Mouse (Mus musculus) c-Kit-positive CD71-positive TER-119-negative erythroid progenitor cells, embryonic 14.5 days (primary cell): ENCODE results near the gene Gm28041.
"Not testable (repeated sequence)": the region's sequence is repeated elsewhere in the genome, so short reads cannot be mapped to it uniquely, and the experiment has no call there.

Source experiments
- DNase-seq: peaks from one replicate; pipeline ENCODE4 v3.0.0-alpha.2; 2013; ENCODE audit warnings: low read depth

Gm28041 gene

DNA sequence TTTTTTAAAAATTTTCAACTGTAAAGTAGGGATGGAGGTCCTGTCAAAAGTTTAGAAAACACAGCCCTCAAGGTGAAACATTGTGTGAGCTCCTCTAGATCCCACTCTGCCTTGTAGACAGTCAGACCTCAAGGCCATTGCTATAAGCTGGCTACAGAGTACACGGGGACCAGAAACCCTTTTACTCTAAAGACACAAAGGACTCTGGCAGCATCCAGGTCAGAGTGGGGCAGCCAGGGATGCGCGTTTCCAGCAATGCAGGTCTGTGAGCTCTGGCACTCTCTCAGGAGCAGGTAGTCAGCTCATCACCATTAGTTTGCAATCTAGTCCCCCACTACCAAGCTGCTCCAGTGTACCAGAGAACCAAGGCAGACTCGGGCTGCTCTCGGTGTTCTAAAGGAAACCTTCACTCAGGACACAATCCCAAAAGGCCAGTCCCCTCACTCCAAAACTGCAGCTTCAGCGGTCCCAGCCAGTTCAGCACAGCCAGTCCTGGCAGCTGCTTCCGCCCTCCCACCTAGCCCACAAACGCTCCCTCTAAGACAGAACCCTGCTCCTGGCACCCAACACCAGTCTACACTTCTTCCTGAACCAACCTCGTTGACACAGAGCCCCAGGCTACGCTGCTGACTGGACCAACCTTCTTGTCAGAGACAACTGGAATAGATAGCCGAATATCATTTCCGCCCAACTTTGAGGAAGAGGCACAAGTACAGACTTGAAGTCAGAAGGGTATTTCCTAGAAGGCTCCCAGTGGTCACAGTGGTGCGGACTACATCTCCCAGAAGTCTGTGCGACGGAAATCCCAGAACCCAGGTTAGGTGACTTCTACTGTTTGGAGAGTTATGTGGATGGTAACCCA is at the start of gene Gm28041, which contains the start of gene Zfp456:
Gene Gm28041, minus strand, starts transcription at position 684 of the 862 bp plus-strand sequence.
Gene Zfp456, minus strand, starts transcription at position 761 of the 862 bp plus-strand sequence.
- DNase-seq, result peak; percentile 82

DNA sequence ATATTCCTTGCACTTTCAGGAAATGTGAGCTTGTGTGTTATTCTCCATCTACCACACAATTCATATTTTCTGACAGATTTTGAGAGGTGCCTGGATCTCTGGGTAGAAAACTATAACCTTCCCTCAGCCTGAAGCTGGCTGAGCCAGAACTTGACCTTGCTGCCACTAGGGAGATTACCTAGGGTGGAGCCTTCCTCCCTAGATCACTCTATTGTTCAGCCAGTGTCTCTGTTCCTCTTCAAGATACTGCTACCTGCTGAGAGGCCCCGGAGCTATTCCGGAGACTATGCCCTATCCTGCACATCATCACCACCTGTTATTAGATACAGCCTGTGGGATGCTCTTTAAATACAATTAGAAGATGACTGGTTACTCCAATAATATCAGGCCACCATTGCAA is 47.0 kb upstream of the Gm28041 start:
- DNase-seq, result not testable (repeated sequence)

DNA sequence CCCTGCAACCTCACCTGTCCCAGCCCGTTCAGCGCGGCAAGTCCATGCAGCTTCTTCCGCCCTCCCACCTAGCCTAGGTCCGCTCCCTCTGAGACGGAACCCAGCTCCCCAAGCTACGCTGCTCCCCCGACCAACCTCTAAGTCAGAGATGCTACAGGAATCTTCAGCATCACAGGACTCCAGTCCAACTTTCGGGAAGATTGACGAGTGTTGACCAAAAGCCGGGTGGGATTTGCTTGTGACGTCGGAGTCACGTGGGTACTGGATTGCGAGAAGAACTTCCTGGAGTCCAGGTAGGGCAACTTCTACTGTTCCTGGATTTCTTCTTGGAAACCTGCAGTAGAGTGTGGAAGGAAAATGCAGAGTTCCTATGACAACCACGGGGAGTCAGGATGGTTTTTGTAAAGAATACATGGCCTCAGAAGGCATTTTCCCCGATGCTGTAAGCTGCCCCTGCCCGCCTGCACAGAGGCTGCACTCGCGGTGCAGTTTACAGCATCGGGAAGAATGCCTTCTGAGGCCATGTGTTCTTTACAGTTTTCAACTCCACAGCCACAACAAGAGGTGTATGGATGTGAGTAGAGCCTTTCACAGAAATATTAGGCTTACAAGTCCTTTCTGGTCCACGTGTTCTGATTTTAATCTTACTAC is 45.8 kb upstream of the Gm28041 start, which contains the start of gene Zfp459:
Gene Zfp459, minus strand, starts transcription at position 212 of the 651 bp plus-strand sequence.
- peak; percentile 48 for DNase-seq

DNA sequence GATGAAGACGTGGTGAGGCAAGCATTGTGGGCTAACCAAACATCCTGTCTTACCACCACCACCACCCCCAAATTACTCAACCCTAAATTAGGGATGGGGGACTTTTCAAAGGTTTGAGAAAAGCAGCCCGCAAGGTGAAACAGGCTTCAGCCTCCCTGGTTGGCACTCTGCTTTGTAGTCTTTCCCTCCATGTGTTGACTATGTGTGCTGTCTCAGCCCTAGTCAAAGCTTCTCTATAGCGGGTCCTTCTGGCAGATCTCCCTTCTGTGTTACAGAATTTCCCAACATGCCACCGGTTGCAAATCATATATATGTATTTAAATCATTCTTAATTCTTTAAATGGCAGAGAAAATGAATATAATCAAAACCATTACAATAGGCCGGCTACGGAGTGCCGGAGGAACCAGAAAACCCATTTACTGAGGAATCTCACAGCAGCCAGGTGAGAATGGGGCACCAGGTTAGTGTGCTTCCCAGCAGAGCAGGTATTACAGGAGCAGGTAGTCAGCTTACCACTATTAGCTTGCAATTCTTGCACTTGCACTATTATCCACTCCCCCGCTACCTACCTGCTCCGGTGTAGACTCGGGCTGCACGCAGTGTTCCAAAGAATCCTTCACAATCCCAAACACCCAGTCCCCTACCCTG is 45.1 kb upstream of the Gm28041 start:
- no peak for DNase-seq

DNA sequence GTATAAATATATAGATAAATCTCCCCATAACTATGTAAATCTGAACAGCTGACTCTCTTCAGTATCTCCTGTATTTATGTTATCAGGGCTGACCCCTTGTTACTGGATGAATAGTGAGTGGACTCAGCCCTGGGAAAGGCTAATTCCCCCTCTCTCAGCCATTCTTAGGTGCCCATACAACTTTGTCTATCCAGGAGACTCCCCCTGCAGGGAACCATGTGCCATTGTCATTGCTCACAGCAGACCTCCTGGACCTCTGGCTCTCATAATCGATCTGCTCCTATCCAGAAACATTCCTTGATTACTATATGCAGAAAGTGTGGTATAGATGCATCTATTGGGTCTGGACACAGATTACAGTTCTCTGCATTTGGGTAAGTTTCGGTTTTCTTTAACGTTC is 41.3 kb upstream of the Gm28041 start:
- DNase-seq, result no peak

DNA sequence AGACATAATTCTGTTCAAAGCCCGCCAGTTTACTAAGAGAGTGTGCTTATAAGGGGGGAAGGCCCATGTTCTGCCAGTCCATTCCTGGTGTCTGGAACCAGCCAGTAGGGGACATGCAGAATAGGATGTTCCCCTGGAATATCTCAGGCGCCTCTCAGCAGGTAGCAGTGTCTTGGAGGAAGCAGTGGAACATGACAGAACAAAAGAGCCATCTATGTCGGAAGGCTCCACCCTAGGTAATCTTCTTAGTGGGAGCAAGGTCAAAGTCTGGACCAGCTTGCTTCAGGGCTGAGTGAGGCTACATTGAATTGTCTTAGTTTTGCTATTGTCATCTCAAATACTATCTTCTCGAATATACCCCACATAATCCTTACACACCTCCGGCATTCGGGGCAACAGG is 40.2 kb upstream of the Gm28041 start:
- no peak for DNase-seq

DNA sequence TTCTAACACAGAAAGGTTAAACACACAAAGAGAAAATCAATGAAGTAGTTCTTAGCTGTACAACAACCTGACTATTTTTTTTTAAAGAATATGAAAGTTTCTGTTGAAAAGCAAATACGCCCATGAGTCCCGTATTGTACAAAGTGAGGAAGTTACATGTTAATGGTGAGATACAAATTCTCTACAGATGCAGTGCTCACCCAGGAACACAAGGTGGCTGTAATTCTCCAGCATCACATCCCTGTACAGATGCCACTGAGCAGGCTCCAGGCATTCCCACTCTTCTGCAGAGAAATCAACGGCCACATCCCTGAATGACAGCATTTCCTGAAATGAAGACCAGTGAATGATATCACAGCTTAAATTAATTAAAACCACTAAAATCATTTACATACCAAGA is 38.1 kb upstream of the Gm28041 start:
- not testable (repeated sequence) for DNase-seq

DNA sequence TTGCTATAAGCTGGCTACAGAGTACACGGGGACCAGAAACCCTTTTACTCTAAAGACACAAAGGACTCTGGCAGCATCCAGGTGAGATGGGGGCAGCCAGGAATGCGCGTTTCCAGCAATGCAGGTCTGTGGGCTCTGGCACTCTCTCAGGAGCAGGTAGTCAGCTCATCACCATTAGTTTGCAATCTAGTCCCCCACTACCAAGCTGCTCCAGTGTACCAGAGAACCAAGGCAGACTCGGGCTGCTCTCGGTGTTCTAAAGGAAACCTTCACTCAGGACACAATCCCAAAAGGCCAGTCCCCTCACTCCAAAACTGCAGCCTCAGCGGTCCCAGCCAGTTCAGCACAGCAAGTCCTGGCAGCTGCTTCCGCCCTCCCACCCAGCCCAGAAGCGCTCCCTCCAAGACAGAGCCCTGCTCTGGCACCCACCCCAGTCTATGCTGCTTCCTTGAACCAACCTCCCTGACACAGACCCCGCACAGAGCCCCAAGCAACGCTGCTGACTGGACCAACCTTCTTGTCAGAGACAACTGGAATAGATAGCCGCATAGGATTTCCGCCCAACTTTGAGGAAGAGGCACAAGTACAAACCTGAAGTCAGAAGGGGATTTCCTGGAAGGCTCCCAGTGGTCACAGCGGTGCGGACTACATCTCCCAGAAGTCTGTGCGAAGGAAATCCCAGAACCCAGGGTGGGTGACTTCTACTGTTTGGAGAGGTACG is 23.8 kb upstream of the Gm28041 start, which contains the start of gene Zfp429:
Gene Zfp429, minus strand, starts transcription at position 637 of the 721 bp plus-strand sequence.
- peak; percentile 69 for DNase-seq

DNA sequence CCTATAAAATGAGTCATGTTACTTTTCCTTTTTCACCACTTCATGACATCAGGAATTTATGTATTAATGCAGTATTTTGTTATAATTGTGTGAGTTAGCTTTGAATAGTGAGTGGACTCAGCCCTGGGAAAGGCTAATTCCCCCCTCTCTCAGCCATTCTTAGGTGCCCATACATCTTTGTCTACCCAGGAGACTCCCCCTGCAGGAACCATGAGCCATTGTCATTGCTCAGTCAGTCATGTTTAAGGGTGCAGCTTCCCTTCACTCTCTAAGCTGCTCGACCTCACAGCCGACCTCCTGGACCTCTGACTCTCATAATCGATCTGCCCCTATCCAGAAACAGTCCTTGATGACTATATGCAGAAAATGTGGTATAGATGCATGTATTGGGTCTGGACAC is 722 bp upstream of the Gm28041 start:
- not testable (repeated sequence) for DNase-seq

DNA sequence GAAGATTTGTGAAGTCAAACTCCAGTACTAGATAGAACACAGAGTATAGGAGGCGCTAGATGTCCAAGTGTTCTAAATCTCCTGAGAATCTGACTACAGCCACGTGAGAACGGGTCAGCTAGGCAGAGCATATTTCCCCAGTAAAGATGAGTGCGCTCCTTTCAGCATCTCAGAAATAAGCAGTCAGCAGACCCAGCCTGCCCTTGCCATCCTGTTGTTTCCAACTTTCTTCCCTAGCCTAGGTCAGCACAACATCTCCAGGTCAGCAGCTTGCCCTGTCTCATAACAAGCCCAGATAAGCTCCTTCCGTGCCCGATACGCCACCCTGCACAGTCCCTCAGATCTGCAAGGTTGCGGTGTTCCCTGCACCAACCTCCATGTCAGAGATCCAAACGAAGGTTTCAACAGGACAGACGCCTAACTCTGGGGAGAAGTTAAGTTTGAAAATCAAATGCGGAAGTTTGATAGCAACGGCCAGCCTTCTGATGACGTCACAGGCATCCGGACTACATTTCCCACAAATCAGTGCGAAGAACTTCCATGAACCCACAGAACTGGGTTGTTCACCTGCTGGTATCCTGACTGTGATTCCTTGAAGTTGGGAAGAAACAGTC is 15.3 kb downstream of the Gm28041 start, which contains the start of the genes Gm28044 and Zfp953:
Gene Gm28044, minus strand, starts transcription at position 406 of the 614 bp plus-strand sequence.
Gene Zfp953, minus strand, starts transcription at position 475 of the 614 bp plus-strand sequence.
- peak; percentile 87 for DNase-seq

DNA sequence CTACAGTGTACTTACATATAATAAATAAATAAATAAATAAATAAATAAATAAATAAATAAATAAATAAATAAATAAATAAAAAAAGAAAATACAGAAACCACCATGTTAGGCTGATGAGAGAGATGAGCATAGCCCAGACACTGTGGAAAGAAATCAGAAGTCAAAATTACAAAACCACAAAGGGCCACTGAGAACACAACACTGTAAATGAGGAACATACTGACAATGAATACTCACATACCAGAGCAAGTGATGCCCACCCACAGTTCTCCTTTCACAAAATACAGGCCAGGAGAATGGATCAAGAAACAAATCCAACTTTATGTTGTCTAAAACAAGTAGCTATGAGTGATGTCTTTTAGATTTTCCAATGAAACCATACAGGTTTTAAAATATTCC is 23.7 kb downstream of the Gm28041 start:
- no peak for DNase-seq

DNA sequence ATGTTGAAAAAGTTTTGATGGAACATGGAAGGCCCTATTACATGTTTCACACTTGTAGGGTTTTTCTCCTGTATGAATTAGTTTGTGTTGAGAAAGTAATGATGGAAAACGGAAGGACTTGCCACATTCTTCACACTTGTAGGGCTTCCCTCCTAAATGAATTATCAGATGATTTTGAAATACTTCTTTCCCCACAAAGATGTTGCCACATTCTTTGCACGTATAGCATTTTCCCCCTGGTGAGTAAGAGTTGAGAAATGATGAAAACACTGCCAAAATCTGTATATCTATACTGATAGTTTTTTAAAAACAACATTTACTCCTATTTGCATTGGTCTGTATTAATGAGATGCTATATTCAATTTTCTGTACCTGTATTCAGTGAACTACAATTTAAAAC is 32.1 kb downstream of the Gm28041 start:
- no peak for DNase-seq

DNA sequence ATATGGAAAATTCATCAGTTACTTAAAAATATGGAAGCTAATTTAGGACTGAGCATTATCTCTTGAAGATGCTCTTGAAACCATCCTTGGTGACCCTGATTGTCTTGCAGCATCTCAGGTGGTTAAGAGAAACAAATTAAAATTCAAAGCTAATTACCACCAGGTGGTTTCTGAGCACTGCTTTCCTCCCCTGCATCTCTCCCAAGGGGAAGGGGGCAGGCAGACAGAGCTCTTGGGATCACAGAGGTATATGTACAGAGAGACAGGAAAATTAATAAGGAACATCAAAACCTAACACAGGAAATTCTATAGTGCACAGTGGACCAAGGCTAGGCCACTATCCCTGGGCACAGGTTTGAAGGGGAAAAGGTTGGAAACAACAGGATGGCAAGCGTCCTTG is 42.7 kb downstream of the Gm28041 start:
- DNase-seq, result no peak

DNA sequence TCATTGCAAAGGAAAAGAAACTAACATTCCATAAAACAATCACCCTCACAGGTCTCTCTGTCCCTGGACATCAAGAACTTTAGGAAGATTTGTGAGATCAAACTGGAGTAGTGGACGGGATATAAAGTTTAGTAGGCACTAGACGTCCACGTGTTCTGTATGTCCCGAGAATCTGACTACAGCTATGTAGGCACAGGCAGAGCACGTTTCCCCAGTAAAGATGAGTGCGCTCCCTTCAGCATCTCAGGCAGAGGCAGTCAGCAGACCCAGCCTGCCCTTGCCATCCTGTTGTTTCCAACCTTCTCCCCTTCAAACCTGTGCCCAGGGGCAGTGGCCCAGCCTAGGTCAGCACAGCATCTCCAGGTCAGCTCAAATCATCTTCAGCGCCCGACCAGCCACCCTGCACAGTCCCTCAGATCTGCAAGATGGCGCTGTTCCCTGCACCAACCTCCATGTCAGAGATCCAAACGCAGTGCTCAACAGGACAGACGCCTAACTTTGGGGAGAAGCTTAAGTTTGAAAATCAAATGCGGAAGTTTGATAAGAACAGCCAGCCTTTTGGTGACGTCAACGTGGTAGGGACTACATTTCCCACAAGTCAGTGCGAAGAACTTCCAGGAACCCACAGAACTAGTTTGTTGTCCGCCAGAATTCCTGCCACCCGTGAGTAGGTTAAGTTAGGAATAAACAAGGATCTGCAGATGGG is 43.4 kb downstream of the Gm28041 start, which contains the start of gene Zfp595:
Gene Zfp595, minus strand, starts transcription at position 552 of the 706 bp plus-strand sequence.
- peak; percentile 84 for DNase-seq

DNA sequence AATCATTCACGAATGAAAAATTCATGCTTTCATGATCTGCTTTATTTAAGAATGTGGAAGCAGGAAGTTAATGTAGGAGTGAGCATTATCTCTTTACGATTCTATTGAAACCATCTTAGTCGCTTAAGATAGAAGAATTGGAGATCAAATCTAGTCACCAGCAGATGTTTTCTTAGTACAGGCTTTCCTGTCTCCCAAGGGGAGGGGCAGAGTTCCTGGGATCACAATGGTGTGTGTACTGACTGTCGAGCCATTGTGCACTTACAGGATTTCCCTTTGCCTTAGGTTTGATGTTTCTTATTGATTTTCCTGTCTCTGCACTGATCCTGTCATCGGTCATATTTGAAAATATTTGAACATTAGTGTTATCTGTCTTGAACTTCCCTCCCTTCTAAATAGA is 68.8 kb downstream of the Gm28041 start:
- DNase-seq, result peak; percentile 23

DNA sequence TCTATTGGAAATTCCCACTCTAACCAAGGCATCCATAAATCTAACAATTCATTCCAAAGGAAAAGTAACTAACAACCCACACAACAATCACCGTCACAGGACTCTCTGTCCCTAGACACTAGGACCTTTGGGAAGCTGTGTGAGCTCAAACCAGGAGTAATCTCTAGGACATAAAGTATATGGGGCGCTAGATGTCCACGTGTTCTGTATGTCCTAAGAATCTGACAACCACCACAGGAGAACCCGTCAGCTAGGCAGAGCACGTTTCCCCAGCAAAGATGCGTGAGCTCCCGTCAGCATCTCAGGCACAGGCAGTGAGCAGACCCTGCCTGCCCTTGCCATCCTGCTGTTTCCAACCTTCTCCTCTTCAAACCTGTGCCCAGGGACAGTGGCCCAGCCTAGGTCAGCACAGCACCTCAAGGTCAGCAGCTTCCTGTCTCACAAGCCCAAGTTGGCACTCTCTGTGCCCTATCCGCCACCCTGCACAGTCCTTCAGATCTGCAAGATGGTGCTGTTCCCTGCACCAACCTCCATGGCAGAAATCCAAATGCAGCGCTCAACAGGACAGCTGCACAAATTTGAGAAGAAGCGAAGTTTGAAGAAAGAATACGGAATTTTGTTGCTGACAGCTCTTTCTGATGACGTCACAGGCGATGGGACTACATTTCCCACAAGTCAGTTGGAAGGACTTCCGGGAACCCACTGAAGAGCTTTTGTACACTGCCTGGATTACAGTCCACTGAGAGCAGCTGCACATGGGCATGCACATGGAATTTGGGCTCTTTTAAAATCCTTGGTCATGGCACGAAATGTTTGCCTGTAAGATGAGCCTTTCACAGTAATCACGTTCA is 69.5 kb downstream of the Gm28041 start, which contains the start of gene Zfp457:
Gene Zfp457, minus strand, starts transcription at position 664 of the 851 bp plus-strand sequence.
- peak; percentile 89 for DNase-seq
